Mouse (Mus musculus) cerebellum, adult 9-10 months (tissue): ENCODE measurements at regions not wholly inside any gene's neighbourhood (a gene's known extent, or its start where the extent isn't known, plus 50 kb on each side); places are given as distances from the start of the nearest gene placed in this dataset.

ENCODE experiments used
- DNase-seq: peaks from one replicate; pipeline ENCODE4 v3.0.0; 2022

- no peak for DNase-seq
Measured at GRCm38 (mm10) chr5:58286680-58287223, 569.0 kb downstream of the Pcdh7 start.

DNA sequence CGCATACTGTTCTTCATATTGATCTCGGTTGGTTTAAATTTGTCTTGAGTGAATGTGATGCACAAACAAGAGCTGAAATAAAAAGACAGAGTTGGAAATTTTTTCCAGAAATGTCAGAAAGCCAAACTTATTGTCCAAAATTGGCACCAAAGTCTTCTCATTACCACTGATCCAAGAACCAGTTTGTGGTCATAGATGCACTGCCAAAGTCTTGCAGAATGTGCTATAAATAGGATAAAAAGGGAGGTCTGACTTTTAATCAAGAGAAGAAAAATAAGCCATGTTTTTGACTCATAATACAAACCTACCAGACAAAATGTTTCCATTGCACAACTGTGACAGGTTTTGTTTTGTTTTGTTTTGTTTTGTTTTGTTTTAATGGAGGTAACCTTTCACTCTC lies 573.5 kb downstream of the Pcdh7 start:
- DNase-seq, result peak; percentile 5

DNA sequence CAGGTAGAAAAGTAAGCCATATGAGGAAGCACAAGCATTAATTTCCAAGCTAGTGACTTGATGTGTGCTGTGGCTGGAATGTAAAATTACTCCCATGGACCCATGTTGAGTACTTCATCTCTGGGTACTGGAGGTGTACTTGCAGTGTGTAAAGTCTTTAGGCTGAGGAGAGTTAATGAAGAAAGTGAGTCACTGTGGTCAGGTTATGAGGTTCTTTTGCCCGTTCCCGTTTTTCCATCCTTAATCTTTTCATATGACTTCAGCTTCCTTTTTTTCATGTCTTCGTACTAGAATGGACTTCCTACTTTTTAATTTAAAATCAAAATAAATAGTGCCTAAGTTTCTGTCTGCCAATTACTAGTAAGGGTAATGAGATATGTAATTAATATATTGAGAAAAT lies 577.1 kb downstream of the Pcdh7 start:
- no peak for DNase-seq

DNA sequence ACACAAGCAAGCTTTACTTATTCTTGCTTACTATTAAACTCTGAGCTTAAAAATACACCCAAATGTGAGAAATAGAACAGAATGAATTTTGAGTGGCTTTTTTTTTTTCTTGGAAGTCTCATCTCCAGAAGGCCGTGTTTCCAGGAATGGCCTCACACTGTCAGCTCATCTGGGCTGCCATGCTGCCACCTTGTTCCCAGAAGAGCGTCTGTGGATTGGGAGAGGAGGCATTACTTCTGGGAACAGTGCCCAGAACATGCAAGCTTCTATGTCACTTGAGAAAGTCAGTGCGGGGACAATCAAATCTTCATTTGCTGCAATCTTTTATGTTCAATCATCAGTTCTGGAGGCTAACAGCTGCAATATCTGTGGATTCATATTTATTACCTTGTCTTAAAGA lies 613.6 kb downstream of the Pcdh7 start:
- DNase-seq, result no peak
